Mouse (Mus musculus) MEL (cell line): Measurements from ENCODE around the gene Rdh7.

Experiments used
- CHD2 ChIP-seq: IDR thresholded peaks from 2 replicates; pipeline ENCODE4 v1.6.1; 2011; ENCODE audit warnings: low read length, improper control_type of control experiment
- CTCF ChIP-seq, 3 experiments: IDR thresholded peaks in 2 of 3; conservative IDR thresholded peaks in 1 of 3; 2 replicates each; pipeline ENCODE4 v1.5.1; 2011 to 2012; ENCODE audit warnings: low read length in 3 of 3, low read depth in 2 of 3, mild to moderate bottlenecking in 2 of 3, improper control_type of control experiment in 1 of 3, inconsistent platforms in 1 of 3, mixed read lengths in 1 of 3, moderate library complexity in 1 of 3; ENCODE audit not compliant: control insufficient read depth in 1 of 3, insufficient read depth in 1 of 3, poor library complexity in 1 of 3, severe bottlenecking in 1 of 3
- EP300 ChIP-seq, 2 experiments: IDR thresholded peaks; 2 replicates each; pipeline ENCODE4 v1.6.1; 2011; ENCODE audit warnings: improper control_type of control experiment in 2 of 2, low read length in 2 of 2, low read depth in 1 of 2, mild to moderate bottlenecking in 1 of 2
- HCFC1 ChIP-seq: IDR thresholded peaks from 2 replicates; pipeline ENCODE4 v1.6.1; 2012; ENCODE audit warnings: low read depth, mild to moderate bottlenecking, inconsistent platforms, low read length, improper control_type of control experiment, moderate library complexity
- MAX ChIP-seq: IDR thresholded peaks from 2 replicates; pipeline ENCODE4 v1.6.1; 2011; ENCODE audit warnings: low read length, improper control_type of control experiment
- POLR2A ChIP-seq, 2 experiments: IDR thresholded peaks; 2 replicates each; pipeline ENCODE4 v1.6.1; 2011 to 2012; ENCODE audit warnings: low read length in 2 of 2, mild to moderate bottlenecking in 2 of 2, control low read depth in 1 of 2, improper control_type of control experiment in 1 of 2, low read depth in 1 of 2, moderate library complexity in 1 of 2; ENCODE audit not compliant: control insufficient read depth in 1 of 2, insufficient read depth in 1 of 2, poor library complexity in 1 of 2
- SIN3A ChIP-seq: IDR thresholded peaks from 2 replicates; pipeline ENCODE4 v1.6.1; 2012; ENCODE audit warnings: low read length, improper control_type of control experiment, inconsistent platforms
- ZC3H11A ChIP-seq: IDR thresholded peaks from 2 replicates; pipeline ENCODE4 v1.6.1; 2012; ENCODE audit warnings: low read depth, mild to moderate bottlenecking, inconsistent platforms, low read length, improper control_type of control experiment

DNA sequence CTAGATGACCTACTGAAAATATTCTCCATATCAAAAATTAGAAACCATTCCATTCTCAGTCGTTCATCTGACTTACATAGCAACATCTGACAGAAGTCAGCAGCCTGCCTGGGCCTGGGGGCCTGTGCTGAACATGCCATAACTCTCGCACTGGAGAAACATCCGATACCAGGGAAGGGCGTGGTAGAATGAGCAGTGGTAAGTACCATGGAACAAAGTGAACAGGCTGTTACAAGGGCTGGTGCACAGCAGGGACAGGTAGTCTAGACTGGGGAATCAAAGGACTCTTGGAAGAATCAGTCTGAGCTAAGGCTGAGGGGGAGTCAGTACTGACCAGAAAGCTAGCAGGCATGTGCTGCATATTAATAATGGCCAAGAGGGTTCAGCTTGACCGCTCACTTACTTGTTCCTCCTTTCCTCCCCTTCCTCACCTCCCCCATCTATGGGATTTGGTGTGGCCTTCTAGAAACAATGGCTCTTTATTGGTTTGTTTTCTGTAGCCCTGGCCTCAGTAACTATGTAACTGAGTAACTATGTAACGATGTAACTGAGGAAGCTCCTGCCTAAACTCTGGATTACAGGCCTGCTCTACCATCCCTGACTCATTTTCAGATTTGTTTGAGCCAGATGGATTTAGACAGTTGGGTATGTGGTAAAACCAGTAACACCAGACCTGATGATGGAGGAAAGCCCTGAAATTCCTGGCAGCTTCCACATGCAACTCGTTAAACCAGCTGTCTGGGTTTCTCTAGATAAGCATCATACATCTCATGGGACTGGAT is 36.2 kb upstream of the Rdh7 start:
- TF ChIP-seq POLR2A (IDR thresholded peaks at IDR 0.05; ENCODE audit: control insufficient read depth in 1 of 2, insufficient read depth in 1 of 2, low read depth in 1 of 2, low read length in 2 of 2, poor library complexity in 1 of 2) (no peak), MAX (no peak), CTCF (IDR thresholded peaks at IDR 0.05 in 2 of 3, conservative IDR thresholded peaks at IDR 0.05 in 1 of 3; ENCODE audit: control insufficient read depth in 1 of 3, insufficient read depth in 1 of 3, low read depth in 2 of 3, low read length in 3 of 3, poor library complexity in 1 of 3, severe bottlenecking in 1 of 3) (no peak), CHD2 (no peak), HCFC1 (no peak), SIN3A (no peak), EP300 (IDR thresholded peaks at IDR 0.05; ENCODE audit: low read depth in 1 of 2, low read length in 2 of 2) (no peak), ZC3H11A (no peak)
